Comparison of ENCODE assay signal across 12 mouse cellular contexts in the genomic region with DNA sequence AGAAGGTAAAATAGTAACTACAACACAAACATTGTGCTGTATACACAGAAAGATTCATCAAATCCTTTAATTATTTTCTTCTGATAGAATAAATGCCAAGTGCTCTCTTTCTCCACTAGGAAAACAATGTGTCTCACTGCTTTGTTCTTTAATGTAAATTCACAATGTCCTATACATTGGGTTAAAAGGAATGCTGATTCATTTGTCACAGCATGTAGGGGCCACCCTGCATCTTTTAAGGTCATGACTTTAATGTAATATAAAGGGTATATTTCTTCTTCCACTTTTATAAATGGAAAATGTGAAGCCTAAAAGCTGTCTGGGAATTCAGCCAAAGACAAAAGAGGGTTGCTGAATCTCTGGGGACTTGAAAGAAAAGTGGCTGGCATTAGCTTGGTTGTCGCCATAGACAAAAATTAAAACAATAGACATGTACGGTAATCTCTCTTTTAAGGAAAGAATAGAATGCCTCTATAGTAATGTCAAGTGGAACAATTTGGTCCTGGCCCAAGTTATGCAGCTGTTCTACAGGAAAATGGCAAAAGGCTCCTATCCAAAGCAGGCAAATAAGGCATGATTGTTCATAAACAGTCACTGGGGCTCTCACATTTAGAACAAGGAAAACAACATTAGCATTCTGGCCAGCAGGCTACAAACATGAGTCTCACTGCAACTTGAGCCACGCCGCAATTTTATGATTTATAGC.
DNase-seq lines count a peak whose midpoint lies in the region; ATAC-seq and TF ChIP-seq lines count a peak whose summit lies in the region.
"Had no signal": no experiment of that assay in that cellular context is flagged by ENCODE, and none has a peak within 500 bp of the region (broad histone marks: within the 10 kb centered on the region; RNA-seq: fewer than 3 reads in every experiment).

No protein-coding gene starts in this region.

- H3K9ac ChIP-seq in hindbrain, embryonic 12.5 days: no peak overlapping the region
- no peak overlapping the region for H3K9ac ChIP-seq in midbrain, embryonic 15.5 days
- no peak overlapping the region for H3K9ac ChIP-seq in stomach, postnatal 0 days (ENCODE audit: low read length)
- H3K9ac ChIP-seq: embryonic facial prominence, embryonic 15.5 days had no signal

- H3K27ac ChIP-seq in hindbrain, embryonic 12.5 days: peak overlapping the region; percentile 76
- no peak overlapping the region for H3K27ac ChIP-seq in midbrain, embryonic 15.5 days
- H3K27ac ChIP-seq in stomach, postnatal 0 days (replicated peaks): no peak overlapping the region
- H3K27ac ChIP-seq: embryonic facial prominence, embryonic 15.5 days had no signal

- H3K27me3 ChIP-seq in hindbrain, embryonic 12.5 days: no peaks in the 10 kb centered on the region
- no peaks in the 10 kb centered on the region for H3K27me3 ChIP-seq in midbrain, embryonic 15.5 days (replicated peaks)
- H3K27me3 ChIP-seq in stomach, postnatal 0 days (ENCODE audit: control insufficient read depth, insufficient read depth, low read length): no peaks in the 10 kb centered on the region
- H3K27me3 ChIP-seq: CH12.LX; embryonic facial prominence, embryonic 15.5 days had no signal

- no peaks in the 10 kb centered on the region for H3K9me3 ChIP-seq in hindbrain, embryonic 12.5 days (replicated peaks)
- H3K9me3 ChIP-seq in midbrain, embryonic 15.5 days: no peaks in the 10 kb centered on the region
- H3K9me3 ChIP-seq in stomach, postnatal 0 days (ENCODE audit: control insufficient read depth, low read length): no peaks in the 10 kb centered on the region
- H3K9me3 ChIP-seq: embryonic facial prominence, embryonic 15.5 days had no signal

- TF ChIP-seq EP300 in stomach, postnatal 0 days (optimal IDR thresholded peaks at IDR 0.05): no peak

- H3K36me3 ChIP-seq in hindbrain, embryonic 12.5 days: no peaks in the 10 kb centered on the region
- H3K36me3 ChIP-seq in midbrain, embryonic 15.5 days (replicated peaks): no peaks in the 10 kb centered on the region
- H3K36me3 ChIP-seq in stomach, postnatal 0 days (ENCODE audit: control insufficient read depth, insufficient read depth, low read length): no peaks in the 10 kb centered on the region
- H3K36me3 ChIP-seq: embryonic facial prominence, embryonic 15.5 days had no signal

- 37% methylated on average over 4 of the region's 4 CpGs for WGBS in hindbrain, embryonic 12.5 days
- 28% methylated on average over 4 of the region's 4 CpGs for WGBS in midbrain, embryonic 15.5 days
- WGBS in stomach, postnatal 0 days: 53% methylated on average over 4 of the region's 4 CpGs

- peak; percentile 59 for ATAC-seq in hindbrain, embryonic 12.5 days (ENCODE audit: low FRiP score)
- peak; percentile 53 for ATAC-seq in midbrain, embryonic 15.5 days (replicated peaks)
- no peak for ATAC-seq in megakaryocyte, adult 5-6 weeks (ENCODE audit: poor library complexity, severe bottlenecking)
- no peak for ATAC-seq in stomach, postnatal 0 days (ENCODE audit: low FRiP score, low TSS enrichment)

- H3K4me3 ChIP-seq in hindbrain, embryonic 12.5 days: no peak overlapping the region
- H3K4me3 ChIP-seq in midbrain, embryonic 15.5 days: no peak overlapping the region
- H3K4me3 ChIP-seq in stomach, postnatal 0 days (ENCODE audit: low read depth, low read length): no peak overlapping the region
- H3K4me3 ChIP-seq: embryonic facial prominence, embryonic 15.5 days had no signal

- no peak for TF ChIP-seq CTCF in stomach, postnatal 0 days (IDR thresholded peaks at IDR 0.05; ENCODE audit: low read depth)

- peak; percentile 38 for DNase-seq in left cerebral cortex, adult 11 months (ENCODE audit: low spot score)
- no peak for DNase-seq in left cerebral cortex, adult 18-20 months (ENCODE audit: low spot score in 2 of 2)
- peak; percentile 3 for DNase-seq in cerebellum, adult 11-12 months
- DNase-seq in stomach, postnatal 0 days (ENCODE audit: low spot score): no peak
- DNase-seq in spleen, postnatal 14 days (ENCODE audit: low spot score in 2 of 2): no peak
- DNase-seq: lung, adult 18-20 months; thymus, postnatal 14 days had no signal

- H3K4me1 ChIP-seq in hindbrain, embryonic 12.5 days: peaks cover 8% of the 10 kb centered on the region
- peaks cover 8% of the 10 kb centered on the region; the same call in 1 of the 2 replicates for H3K4me1 ChIP-seq in midbrain, embryonic 15.5 days
- H3K4me1 ChIP-seq in stomach, postnatal 0 days (replicated peaks; ENCODE audit: control insufficient read depth, insufficient read depth): no peaks in the 10 kb centered on the region
- H3K4me1 ChIP-seq: embryonic facial prominence, embryonic 15.5 days had no signal

- H3K4me2 ChIP-seq in hindbrain, embryonic 12.5 days (replicated peaks): no peak overlapping the region
- H3K4me2 ChIP-seq in midbrain, embryonic 15.5 days: no peak overlapping the region
- no peak overlapping the region for H3K4me2 ChIP-seq in stomach, postnatal 0 days (replicated peaks; ENCODE audit: low read depth)
- H3K4me2 ChIP-seq: embryonic facial prominence, embryonic 15.5 days had no signal

Comparison
In these comparisons a context has a peak if more than half of its experiments do, and no peak if none do; other contexts are left out.
1. DNase-seq: peak in left cerebral cortex, adult 11 months (single experiment) and cerebellum, adult 11-12 months (single experiment); none in left cerebral cortex, adult 18-20 months (0 of 2), stomach, postnatal 0 days (single experiment) and spleen, postnatal 14 days (0 of 2).
2. ATAC-seq: peak in hindbrain, embryonic 12.5 days (single experiment) and midbrain, embryonic 15.5 days (single experiment); none in megakaryocyte, adult 5-6 weeks (single experiment) and stomach, postnatal 0 days (single experiment).